Mouse (Mus musculus) liver, adult 2 months (tissue): Measurements from ENCODE around the gene Gm30083.

Experiments used
- CTCF ChIP-seq: fragments of 200-500 bp; IDR thresholded peaks from 2 replicates; pipeline ENCODE4 v1.5.1; 2011; ENCODE audit warnings: low read depth, low read length, control low read depth
- POLR2A ChIP-seq: fragments of 200-500 bp; IDR thresholded peaks from 2 replicates; pipeline ENCODE4 v1.6.1; 2011; ENCODE audit warnings: low read length, control low read depth; ENCODE audit not compliant: insufficient read depth; ENCODE audit errors: extremely low read depth

DNA sequence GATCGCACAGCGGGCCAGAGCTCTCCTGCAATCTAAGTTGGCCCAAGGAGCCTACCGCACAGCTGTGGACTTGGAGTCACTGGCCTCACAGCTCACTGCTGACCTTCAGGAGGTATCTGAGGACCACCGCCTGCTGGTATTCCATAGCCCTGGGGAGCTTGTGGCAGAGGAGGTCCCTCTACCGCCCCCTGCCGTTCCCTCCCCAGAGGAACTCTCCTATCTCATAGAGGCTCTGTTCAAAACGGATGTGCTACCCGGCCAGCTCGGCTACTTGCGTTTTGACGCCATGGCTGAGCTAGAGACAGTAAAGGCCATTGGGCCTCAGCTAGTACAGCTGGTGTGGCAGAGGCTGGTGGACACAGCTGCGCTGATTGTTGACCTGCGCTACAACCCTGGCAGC is 58.9 kb downstream of the Gm30083 start:
- no peak for TF ChIP-seq POLR2A
- no peak for TF ChIP-seq CTCF
